Mouse (Mus musculus): ENCODE results near the gene Arhgap4.

DNA sequence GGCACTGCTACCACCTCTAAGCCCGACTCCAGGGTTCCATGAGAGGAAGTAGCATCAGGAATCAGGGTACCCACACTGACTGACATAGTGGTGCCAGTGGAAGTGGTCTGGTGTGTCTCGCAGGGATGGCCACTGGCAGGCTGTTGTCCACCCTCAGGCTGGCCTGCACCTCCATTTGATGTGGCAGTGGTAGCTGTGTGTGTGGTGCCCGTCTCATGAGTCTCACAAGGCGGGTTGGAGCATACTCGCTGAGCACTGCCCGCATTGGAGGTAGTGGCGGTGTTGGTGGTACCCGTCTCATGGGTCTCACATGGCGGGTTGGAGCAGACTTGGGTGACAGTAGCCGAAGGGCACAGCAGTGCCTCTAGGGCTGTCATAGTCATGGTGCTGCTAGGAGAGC, 27.7 kb upstream of the Arhgap4 start:
- TF ChIP-seq POLR2A (IDR thresholded peaks at IDR 0.05; ENCODE audit: insufficient read length, low read depth) (no peak), USF1 (IDR thresholded peaks at IDR 0.05; ENCODE audit: low read depth) (no peak), POLR2AphosphoS2 (IDR thresholded peaks at IDR 0.05; ENCODE audit: insufficient read length, low read depth) (no peak), E2F4 (IDR thresholded peaks at IDR 0.05; ENCODE audit: insufficient read depth) (no peak), MYOD1 (IDR thresholded peaks at IDR 0.05; ENCODE audit: control insufficient read depth in 1 of 3, insufficient read length in 2 of 3, low read depth in 2 of 3) (no peak), CEBPB (IDR thresholded peaks at IDR 0.05; ENCODE audit: insufficient read depth, poor library complexity, severe bottlenecking) (no peak), TCF12 (IDR thresholded peaks at IDR 0.05; ENCODE audit: insufficient read depth, poor library complexity, severe bottlenecking) (no peak), MAX (IDR thresholded peaks at IDR 0.05; ENCODE audit: low read depth) (no peak), MYOG (IDR thresholded peaks at IDR 0.05; ENCODE audit: control insufficient read depth in 1 of 3, insufficient read depth in 1 of 3, insufficient read length in 2 of 3, low read depth in 2 of 3) (no peak), SRF (IDR thresholded peaks at IDR 0.05; ENCODE audit: control insufficient read depth, insufficient read length, low read depth) (no peak), TCF3 (IDR thresholded peaks at IDR 0.05; ENCODE audit: insufficient read length, low read depth) (no peak), REST (IDR thresholded peaks at IDR 0.05; ENCODE audit: insufficient read depth, insufficient read length) (no peak)
